Mouse (Mus musculus) thymus, postnatal 0 days (tissue): Measurements from ENCODE around the gene Mpv17l2. TPM values are rescaled to one million over a fixed set of nuclear protein-coding genes. Genes with fewer than 3 reads are reported as not detected.

Experiments
- DNase-seq: peaks from one replicate; pipeline ENCODE4 v3.0.0-alpha.2; 2015; ENCODE audit warnings: low spot score
- polyA plus RNA-seq: library from polyadenylated mRNA; unstranded; fragments of >200 nt; fragmentation: Nextera tagmentation; extraction: Ambion mirVana; gene quantifications from 2 replicates; pipeline ENCODE4 v1.2.1, GENCODE M21; 2015

The Mpv17l2 gene
- polyA plus RNA-seq, 1 experiment from 2014 or later: 54.4 TPM

- DNase-seq: peak; percentile 89
These were observed 30.6 kb upstream of the Mpv17l2 start for GRCm38 (mm10) chr8:70791294-70791701.

DNA sequence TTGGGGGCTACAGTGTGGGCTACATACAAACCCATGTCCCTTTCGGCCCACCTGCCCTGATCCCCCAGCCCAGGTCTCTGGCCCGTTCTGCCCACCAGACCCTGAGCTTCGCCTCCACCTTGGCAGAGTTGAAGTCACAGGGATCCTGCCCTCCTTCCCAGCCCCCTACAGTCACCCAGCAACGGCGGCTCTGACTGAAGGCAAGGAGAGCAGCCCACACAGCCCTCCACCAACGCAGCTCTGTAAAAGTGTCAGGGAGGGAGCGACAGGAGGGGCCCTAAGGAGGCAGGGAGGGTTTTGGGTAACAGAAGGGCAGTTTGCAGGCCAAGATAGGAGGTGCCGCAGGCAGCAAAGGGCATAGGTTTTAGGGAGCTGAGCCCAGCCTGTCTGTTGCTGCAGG lies 30.1 kb upstream of the Mpv17l2 start:
- DNase-seq: no peak

- no peak for DNase-seq
These were observed 28.3 kb upstream of the Mpv17l2 start for GRCm38 (mm10) chr8:70789046-70789445.

DNA sequence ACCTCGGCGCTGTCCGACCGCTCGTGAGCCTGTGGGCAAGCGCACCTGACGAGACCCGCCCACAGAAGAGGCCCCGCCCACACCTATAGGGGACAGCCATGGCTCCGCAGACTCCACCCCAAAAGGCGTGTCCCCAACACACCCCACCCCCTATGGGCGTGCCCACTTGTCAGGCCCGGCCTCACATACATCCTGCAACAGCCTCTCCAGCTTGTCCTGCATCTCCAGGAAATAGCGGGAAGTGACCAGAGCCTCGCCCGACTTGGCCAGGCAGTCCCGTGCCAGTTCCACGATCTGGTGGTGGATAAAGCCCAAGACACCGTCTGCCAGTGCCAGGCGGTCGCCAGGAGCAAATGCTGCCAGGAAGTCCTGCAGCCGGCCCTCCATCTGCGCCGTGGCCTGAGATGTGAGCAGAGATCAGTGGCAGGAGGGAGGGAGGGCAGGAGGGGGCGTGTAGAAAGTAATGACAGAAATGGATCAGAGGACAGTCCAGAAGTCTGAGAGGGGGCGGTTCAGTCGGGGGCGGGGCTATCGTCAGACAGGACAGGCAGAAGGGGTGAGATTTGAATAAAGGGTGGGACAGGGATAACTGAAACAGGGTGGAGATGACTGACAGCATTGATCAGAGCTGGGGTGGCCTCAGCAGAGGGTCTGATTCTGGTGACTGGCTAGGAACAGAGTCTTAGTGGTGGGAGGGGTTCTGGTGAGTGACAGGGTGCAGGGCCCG lies 27.4 kb upstream of the Mpv17l2 start:
- no peak for DNase-seq

- no peak for DNase-seq
These were observed 26.3 kb upstream of the Mpv17l2 start for GRCm38 (mm10) chr8:70787051-70787445.

DNA sequence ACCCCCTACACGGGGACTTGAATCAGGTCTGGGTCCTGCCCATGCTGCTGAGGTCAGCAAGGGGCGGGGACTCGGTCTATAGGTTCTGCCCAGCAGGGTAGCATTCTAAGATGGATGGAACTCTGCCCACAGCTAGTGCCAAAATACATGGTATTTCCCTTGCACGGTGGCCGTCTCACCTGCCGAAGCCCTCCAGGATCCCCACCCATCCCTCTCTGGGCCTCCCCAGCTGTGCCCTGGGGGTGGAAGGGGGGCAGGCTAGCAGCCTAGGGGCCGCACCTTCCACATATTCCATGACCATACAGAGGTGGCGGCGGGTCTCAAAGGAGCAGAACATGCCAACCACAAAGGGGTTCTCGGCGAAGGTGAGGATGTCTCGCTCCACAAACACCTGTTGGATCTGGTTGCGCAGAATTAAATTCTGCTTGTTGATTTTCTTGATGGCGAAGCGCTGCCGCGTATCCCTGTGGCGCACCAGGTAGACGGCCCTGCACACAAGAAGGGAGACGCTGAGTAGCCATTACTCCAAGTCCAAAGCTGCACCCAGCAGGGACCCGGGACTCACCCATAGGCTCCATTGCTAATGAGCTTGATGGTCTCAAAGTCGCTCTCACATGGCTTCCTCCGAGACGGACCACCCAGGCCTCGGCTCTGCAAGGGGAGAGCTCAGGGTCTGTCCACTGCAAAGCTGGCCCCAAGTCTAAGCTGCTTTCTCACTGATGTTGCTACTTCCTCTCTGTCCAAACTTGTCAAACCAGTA lies 25.7 kb upstream of the Mpv17l2 start:
- DNase-seq: no peak

DNA sequence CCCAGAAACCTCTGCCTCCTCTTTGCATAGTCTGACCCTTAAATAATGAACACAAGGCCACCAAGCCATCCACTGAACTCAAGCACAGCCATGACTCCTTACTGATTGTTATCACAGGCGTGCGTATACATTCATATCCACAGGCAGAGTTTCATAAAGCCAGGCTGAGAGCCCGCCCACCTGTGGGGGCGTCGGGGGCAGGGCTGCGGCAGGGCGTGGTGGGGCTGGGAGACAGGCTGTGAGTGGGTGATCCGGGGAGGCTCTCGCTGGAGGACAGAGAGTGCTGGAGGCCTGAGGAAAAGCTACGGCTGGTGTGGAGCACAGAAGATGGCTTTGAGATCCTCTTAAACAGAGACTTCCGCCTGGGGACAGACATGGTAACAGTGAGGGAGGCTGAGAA lies 19.3 kb upstream of the Mpv17l2 start:
- no peak for DNase-seq

DNA sequence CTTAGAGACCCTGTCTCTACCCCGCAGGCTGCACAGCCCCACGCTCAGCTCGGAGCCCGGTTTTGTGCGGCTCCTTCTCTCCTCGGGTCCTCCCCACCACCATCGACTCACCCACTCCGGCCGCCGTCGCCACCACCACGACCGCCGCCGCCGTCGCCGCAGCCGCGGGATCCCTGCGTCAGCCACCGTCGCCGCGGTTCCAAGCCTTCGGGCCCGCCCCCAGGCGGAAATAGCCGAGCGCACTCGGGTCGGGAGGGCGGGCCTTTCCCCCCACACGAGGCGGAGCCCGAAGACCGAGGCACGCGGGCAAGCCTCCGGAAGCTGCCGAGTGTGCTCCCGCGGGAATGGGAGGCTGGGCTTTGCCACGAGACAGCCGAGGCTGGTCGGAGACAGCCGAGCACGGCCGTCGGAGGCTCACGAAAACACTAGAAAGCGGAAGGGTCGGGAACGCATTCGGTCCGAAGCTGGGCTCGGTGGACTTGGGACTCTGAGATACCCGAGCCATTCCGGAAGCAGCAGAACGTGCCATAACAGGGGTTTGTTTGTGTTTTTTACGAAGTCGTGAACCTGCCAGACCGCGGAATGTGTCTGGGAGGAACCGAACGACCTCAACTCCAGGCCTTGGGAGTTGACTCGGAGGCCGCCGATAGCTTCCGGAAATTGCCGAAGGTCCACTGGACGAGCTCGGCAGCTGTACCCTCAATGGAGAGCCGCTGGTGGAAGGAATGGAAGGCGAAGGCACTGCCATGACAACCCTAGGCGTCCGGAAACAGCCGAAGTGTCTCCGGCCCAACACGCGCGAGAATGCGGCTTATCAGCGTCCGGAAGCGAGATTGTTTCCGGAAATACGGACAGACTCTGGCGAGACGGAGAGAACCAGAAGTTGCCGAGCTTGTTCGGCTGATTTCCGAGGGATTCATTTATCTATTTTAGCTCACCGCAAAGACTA lies 16.0 kb upstream of the Mpv17l2 start, which contains the start of gene Pik3r2:
Pik3r2 (minus strand) TSS at position 218 of the 949 bp plus-strand sequence.
- DNase-seq: peak; percentile 99

GRCm38 (mm10) chr8:70775851-70776495 lies 15.2 kb upstream of the Mpv17l2 start:
- no peak for DNase-seq

DNA sequence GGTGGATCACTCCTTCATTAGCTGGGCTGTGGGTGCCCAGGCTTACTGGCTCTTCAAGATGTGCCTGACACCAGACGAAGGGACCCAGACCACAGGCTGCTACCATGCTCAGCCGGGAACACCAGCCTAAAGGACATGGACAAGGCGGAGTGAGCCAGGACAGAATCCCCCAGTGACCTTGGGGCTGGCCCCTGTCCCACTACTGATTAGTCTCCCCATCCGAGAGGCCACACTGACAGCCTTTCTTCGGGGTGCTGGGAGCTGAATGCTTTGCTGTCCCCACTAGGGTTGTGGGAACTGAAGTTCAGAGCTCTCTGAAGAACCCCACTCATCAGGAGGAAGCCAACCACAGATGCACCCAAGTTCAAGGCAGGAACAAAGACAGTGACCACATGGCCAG lies 14.5 kb upstream of the Mpv17l2 start:
- DNase-seq: no peak

DNA sequence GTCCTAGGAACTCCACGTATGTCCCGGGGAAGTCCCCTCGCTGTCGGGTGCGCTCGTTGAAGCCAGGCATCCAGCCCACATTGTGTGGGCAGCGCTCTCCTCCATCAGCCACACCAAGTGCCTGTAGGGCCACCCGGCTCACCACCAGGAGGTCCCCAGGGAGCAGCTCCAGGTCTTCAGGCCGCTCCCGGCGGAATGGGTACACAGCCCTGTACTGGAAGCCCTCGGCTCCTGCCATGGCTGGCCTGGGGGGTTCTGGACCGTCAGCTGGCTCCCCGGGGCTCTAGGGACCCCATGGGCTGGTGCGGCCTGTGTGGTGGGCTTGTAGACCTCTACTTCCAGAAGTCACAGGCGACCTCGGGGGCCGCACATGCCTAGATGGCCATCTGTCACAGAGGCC lies 14.0 kb upstream of the Mpv17l2 start:
- no peak for DNase-seq

- no peak for DNase-seq
These were observed 13.1 kb upstream of the Mpv17l2 start for GRCm38 (mm10) chr8:70773833-70774232.

GRCm38 (mm10) chr8:70773410-70773809 lies 12.7 kb upstream of the Mpv17l2 start:
- no peak for DNase-seq

GRCm38 (mm10) chr8:70772890-70773289 lies 12.1 kb upstream of the Mpv17l2 start:
- no peak for DNase-seq

- DNase-seq: no peak
These were observed 11.3 kb upstream of the Mpv17l2 start for GRCm38 (mm10) chr8:70772075-70772474.

DNA sequence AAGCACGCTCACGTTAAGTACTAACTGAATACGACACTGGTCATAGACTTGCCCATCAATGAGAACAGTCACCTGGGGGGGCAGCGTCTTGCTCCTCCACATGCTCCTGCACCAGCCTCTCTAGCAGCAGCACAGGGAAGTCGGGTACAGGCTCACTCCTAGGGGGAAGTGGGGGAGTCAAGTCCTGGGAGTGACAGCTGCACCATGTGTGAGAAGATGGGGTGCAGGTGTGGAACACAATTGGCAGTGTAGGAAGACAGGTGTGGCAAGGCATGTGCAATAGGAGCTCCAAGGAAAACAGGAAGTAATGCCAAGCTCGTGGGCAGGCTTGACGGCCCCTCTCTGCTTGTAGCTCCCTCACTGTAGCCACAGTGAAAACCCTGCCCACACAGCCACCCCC lies 10.5 kb upstream of the Mpv17l2 start:
- no peak for DNase-seq

DNA sequence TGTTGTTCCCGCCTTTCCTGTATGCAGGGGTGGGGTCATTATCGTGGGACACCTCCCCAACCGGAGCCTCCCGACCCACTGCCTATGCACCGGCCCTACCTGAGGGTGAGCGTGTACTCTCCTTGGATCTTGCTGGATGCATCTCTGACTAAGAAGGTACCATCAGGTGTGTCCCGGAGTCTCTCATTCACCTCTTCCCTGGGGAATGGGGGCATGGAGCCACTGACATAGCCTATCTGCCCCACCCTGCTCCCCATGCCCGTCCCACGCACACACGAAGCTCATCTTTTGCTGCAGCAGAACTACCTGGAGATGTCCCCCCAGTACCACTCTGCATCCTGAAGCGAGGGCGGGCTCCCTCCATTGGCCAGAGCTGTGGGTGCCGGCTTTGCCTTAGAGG lies 10.0 kb upstream of the Mpv17l2 start:
- no peak for DNase-seq

DNA sequence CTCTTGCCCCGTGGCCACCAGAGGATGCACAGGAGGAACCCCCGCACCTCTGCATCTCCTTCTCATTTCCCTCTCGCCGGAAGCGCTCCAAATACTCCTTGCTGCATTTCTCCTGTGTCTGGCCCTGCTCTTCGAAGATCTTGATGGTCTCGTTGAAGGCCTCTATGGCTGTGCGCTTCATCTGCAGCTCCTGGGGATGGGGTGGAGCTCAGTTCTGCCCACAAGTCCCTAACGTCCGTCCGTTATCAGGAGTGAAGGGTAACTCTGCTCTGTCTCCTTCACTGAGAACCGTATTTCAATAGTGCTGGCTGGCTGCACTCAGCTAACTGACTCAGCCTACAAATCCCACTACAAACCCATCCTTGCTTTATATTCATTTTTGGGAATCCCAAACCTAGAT lies 9.1 kb upstream of the Mpv17l2 start:
- DNase-seq: no peak

- peak; percentile 97 for DNase-seq
These were observed 8.6 kb upstream of the Mpv17l2 start for GRCm38 (mm10) chr8:70769359-70769758.

DNA sequence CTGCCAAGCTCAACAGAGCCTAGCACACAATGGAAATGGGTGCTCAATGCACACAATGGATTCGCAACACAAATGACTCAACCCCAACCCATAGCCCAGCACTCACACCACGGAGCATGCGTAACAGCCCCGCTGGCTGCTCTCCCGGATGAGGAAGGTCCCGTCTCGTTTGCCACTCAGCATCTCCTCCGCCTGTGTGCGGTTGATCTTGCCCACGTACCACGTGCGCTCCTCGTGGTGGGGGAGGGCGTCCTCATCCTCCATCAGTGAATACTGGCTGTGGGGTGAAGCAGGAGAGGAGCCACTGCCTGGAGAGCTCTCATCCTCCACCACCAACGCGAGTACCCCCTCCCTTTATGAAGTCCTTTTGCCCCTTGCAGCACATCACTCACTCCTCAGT lies 8.2 kb upstream of the Mpv17l2 start:
- no peak for DNase-seq

GRCm38 (mm10) chr8:70768231-70768776 lies 7.6 kb upstream of the Mpv17l2 start:
- no peak for DNase-seq
